Mouse (Mus musculus) lung, adult 2 months (tissue): ENCODE measurements around the gene Id1.
A peak's percentile ranks its signal among the peaks of the same experiment; 100 is the strongest.

Experiments
- CTCF ChIP-seq: fragments of 200-500 bp; IDR thresholded peaks from 2 replicates; pipeline ENCODE4 v1.5.1; 2011; ENCODE audit warnings: mild to moderate bottlenecking, low read length, control low read depth; ENCODE audit not compliant: insufficient read depth
- POLR2A ChIP-seq: fragments of 200-500 bp; IDR thresholded peaks from 2 replicates; pipeline ENCODE4 v1.6.1; 2011; ENCODE audit warnings: low read depth, mild to moderate bottlenecking, control low read depth, low read length, borderline replicate concordance; ENCODE audit errors: extremely low read depth

DNA sequence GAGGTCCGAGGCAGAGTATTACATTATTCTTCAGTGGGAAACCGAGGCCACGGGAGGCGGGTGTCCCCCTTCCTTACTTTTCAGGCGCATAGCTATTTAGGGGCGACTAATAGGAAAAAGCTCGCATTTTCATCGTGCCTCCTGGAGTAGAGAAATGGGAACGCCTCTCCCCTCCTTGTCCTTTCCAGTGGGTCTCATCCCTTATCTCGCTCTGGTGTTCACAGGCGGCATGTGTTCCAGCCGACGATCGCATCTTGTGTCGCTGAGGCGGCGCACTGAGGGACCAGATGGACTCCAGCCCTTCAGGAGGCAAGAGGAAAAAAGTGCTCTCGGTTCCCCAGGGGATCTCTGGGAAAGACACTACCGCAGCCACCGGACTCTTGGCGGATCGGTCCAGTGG lies 697 bp downstream of the Id1 start:
- TF ChIP-seq CTCF (no peak), POLR2A (peak; percentile 58; the same call in 1 of the 2 replicates)
